Mouse (Mus musculus): ENCODE results near the gene Gm45716. TPM values are rescaled to one million over a fixed set of nuclear protein-coding genes. Genes with fewer than 3 reads are reported as not detected.

The Gm45716 gene
- polyA plus RNA-seq, 1 experiment from 2014 or later: 21.5 TPM

- Histone ChIP-seq H3K4me1 (0 out of 2 replicates have a peak, but pooled peaks cover 5% of the 10 kb centered on the region), H3K4me2 (replicated peaks) (no peak overlapping the region), H3K36me3 (no peaks in the 10 kb centered on the region), H3K27ac (no peak overlapping the region), H3K9me3 (no peaks in the 10 kb centered on the region), H3K27me3 (replicated peaks) (no peaks in the 10 kb centered on the region), H3K4me3 (no peak overlapping the region), H3K9ac (no peak overlapping the region)
- no peak for ATAC-seq (ENCODE audit: low FRiP score, low read depth)
- WGBS: 87% methylated on average over 2 of the region's 2 CpGs
Observed at GRCm38 (mm10) chr11:90241874-90242273, 54.4 kb downstream of the Gm45716 start.

GRCm38 (mm10) chr11:90243300-90243699, 55.8 kb downstream of the Gm45716 start:
- Histone ChIP-seq H3K4me3 (no peak overlapping the region), H3K27me3 (replicated peaks) (no peaks in the 10 kb centered on the region), H3K9me3 (no peaks in the 10 kb centered on the region), H3K27ac (no peak overlapping the region), H3K36me3 (no peaks in the 10 kb centered on the region), H3K9ac (no peak overlapping the region), H3K4me1 (0 out of 2 replicates have a peak, but pooled peaks cover 5% of the 10 kb centered on the region), H3K4me2 (replicated peaks) (no peak overlapping the region)
- ATAC-seq (ENCODE audit: low FRiP score, low read depth): no peak
- 98% methylated on average over 2 of the region's 2 CpGs for WGBS

- Histone ChIP-seq H3K27ac (no peak overlapping the region), H3K27me3 (replicated peaks) (no peaks in the 10 kb centered on the region), H3K4me3 (no peak overlapping the region), H3K36me3 (no peaks in the 10 kb centered on the region), H3K9me3 (no peaks in the 10 kb centered on the region), H3K4me2 (replicated peaks) (no peak overlapping the region), H3K4me1 (0 out of 2 replicates have a peak, but pooled peaks cover 6% of the 10 kb centered on the region), H3K9ac (no peak overlapping the region)
- WGBS: 85% methylated on average over 6 of the region's 6 CpGs
- ATAC-seq (ENCODE audit: low FRiP score, low read depth): no peak
Observed at GRCm38 (mm10) chr11:90245630-90246029, 58.1 kb downstream of the Gm45716 start.

- no peaks in the 10 kb centered on the region for H3K9me3 ChIP-seq
- 80% methylated on average over 4 of the region's 4 CpGs for WGBS
- no peak overlapping the region for H3K9ac ChIP-seq
- H3K27me3 ChIP-seq (replicated peaks): no peaks in the 10 kb centered on the region
- no peak overlapping the region for H3K4me3 ChIP-seq
- no peak overlapping the region for H3K27ac ChIP-seq
- no peak for ATAC-seq (ENCODE audit: low FRiP score, low read depth)
- H3K4me1 ChIP-seq: 0 out of 2 replicates have a peak, but pooled peaks cover 8% of the 10 kb centered on the region
- no peak overlapping the region for H3K4me2 ChIP-seq (replicated peaks)
- no peaks in the 10 kb centered on the region for H3K36me3 ChIP-seq
Observed at GRCm38 (mm10) chr11:90246676-90247075, 59.2 kb downstream of the Gm45716 start.

GRCm38 (mm10) chr11:90247793-90248192, 60.3 kb downstream of the Gm45716 start:
- Histone ChIP-seq H3K4me2 (replicated peaks) (no peak overlapping the region), H3K9ac (no peak overlapping the region), H3K4me1 (0 out of 2 replicates have a peak, but pooled peaks cover 8% of the 10 kb centered on the region), H3K27me3 (replicated peaks) (no peaks in the 10 kb centered on the region), H3K4me3 (no peak overlapping the region), H3K36me3 (no peaks in the 10 kb centered on the region), H3K9me3 (no peaks in the 10 kb centered on the region), H3K27ac (no peak overlapping the region)
- ATAC-seq (ENCODE audit: low FRiP score, low read depth): no peak
- WGBS: 69% methylated on average over 4 of the region's 4 CpGs

GRCm38 (mm10) chr11:90249025-90249650, 61.7 kb downstream of the Gm45716 start, which contains the start of gene Mmd:
Gene Mmd (plus strand): TSS chr11:90249456.
- Histone ChIP-seq H3K4me1 (0 out of 2 replicates have a peak, but pooled peaks cover 8% of the 10 kb centered on the region), H3K36me3 (no peaks in the 10 kb centered on the region), H3K27ac (peak within 1 kb of the TSS; percentile 74), H3K4me2 (replicated peaks) (peak within 1 kb of the TSS; percentile 75), H3K9ac (peak within 1 kb of the TSS; percentile 92), H3K27me3 (replicated peaks) (no peaks in the 10 kb centered on the region), H3K4me3 (peak within 1 kb of the TSS; percentile 76), H3K9me3 (no peaks in the 10 kb centered on the region)
- 1% methylated on average over 51 of the region's 51 CpGs for WGBS
- ATAC-seq (ENCODE audit: low FRiP score, low read depth): peak; percentile 99

- Histone ChIP-seq H3K27me3 (replicated peaks) (no peaks in the 10 kb centered on the region), H3K4me1 (0 out of 2 replicates have a peak, but pooled peaks cover 8% of the 10 kb centered on the region), H3K4me3 (peak overlapping the region; percentile 76), H3K9me3 (no peaks in the 10 kb centered on the region), H3K27ac (peak overlapping the region; percentile 74), H3K36me3 (no peaks in the 10 kb centered on the region), H3K9ac (peak overlapping the region; percentile 92), H3K4me2 (replicated peaks) (peak overlapping the region; percentile 75)
- under 1% methylated on average over 22 of the region's 22 CpGs for WGBS
- ATAC-seq (ENCODE audit: low FRiP score, low read depth): peak; percentile 73
Observed at GRCm38 (mm10) chr11:90249701-90250141, 62.2 kb downstream of the Gm45716 start.

GRCm38 (mm10) chr11:90250189-90250588, 62.7 kb downstream of the Gm45716 start:
- Histone ChIP-seq H3K4me1 (0 out of 2 replicates have a peak, but pooled peaks cover 8% of the 10 kb centered on the region), H3K27ac (peak overlapping the region; percentile 74; the same call in 1 of the 2 replicates), H3K9me3 (no peaks in the 10 kb centered on the region), H3K4me2 (replicated peaks) (peak overlapping the region; percentile 75), H3K9ac (peak overlapping the region; percentile 92), H3K36me3 (no peaks in the 10 kb centered on the region), H3K27me3 (replicated peaks) (no peaks in the 10 kb centered on the region), H3K4me3 (peak overlapping the region; percentile 76)
- 2% methylated on average over 9 of the region's 9 CpGs for WGBS
- ATAC-seq (ENCODE audit: low FRiP score, low read depth): no peak

GRCm38 (mm10) chr11:90250730-90251129, 63.2 kb downstream of the Gm45716 start:
- no peak for ATAC-seq (ENCODE audit: low FRiP score, low read depth)
- Histone ChIP-seq H3K9me3 (no peaks in the 10 kb centered on the region), H3K4me1 (peaks cover 8% of the 10 kb centered on the region; the same call in 1 of the 2 replicates), H3K27me3 (replicated peaks) (no peaks in the 10 kb centered on the region), H3K27ac (no peak overlapping the region), H3K36me3 (no peaks in the 10 kb centered on the region), H3K9ac (peak overlapping the region; percentile 92; the same call in 1 of the 2 replicates), H3K4me2 (replicated peaks) (peak overlapping the region; percentile 75), H3K4me3 (peak overlapping the region; percentile 76; the same call in 1 of the 2 replicates)
- WGBS: 80% methylated on average over 7 of the region's 7 CpGs

GRCm38 (mm10) chr11:90251923-90252322, 64.4 kb downstream of the Gm45716 start:
- Histone ChIP-seq H3K36me3 (no peaks in the 10 kb centered on the region), H3K4me1 (peaks cover 8% of the 10 kb centered on the region; the same call in 1 of the 2 replicates), H3K27me3 (replicated peaks) (no peaks in the 10 kb centered on the region), H3K4me3 (no peak overlapping the region), H3K4me2 (replicated peaks) (peak overlapping the region; percentile 75; the same call in 1 of the 2 replicates), H3K9ac (no peak overlapping the region), H3K9me3 (no peaks in the 10 kb centered on the region), H3K27ac (no peak overlapping the region)
- WGBS: 58% methylated on average over 2 of the region's 2 CpGs
- ATAC-seq (ENCODE audit: low FRiP score, low read depth): no peak

- H3K9me3 ChIP-seq: no peaks in the 10 kb centered on the region
- no peak overlapping the region for H3K4me2 ChIP-seq (replicated peaks)
- WGBS: 89% methylated on average over 8 of the region's 8 CpGs
Observed at GRCm38 (mm10) chr11:90252366-90252765, 64.9 kb downstream of the Gm45716 start.

GRCm38 (mm10) chr11:90254536-90254935, 67.1 kb downstream of the Gm45716 start:
- Histone ChIP-seq H3K27me3 (replicated peaks) (no peaks in the 10 kb centered on the region), H3K27ac (no peak overlapping the region)

More at GRCm38 (mm10) chr11:90252366-90252765, 64.9 kb downstream of the Gm45716 start:
- H3K36me3 ChIP-seq: peaks cover under 1% of the 10 kb centered on the region; the same call in 1 of the 2 replicates
- H3K27me3 ChIP-seq (replicated peaks): no peaks in the 10 kb centered on the region
- peaks cover 8% of the 10 kb centered on the region; the same call in 1 of the 2 replicates for H3K4me1 ChIP-seq
- H3K27ac ChIP-seq: no peak overlapping the region
- no peak overlapping the region for H3K4me3 ChIP-seq
- no peak overlapping the region for H3K9ac ChIP-seq
- no peak for ATAC-seq (ENCODE audit: low FRiP score, low read depth)

More at GRCm38 (mm10) chr11:90254536-90254935, 67.1 kb downstream of the Gm45716 start:
- Histone ChIP-seq H3K4me1 (peaks cover 8% of the 10 kb centered on the region; the same call in 1 of the 2 replicates), H3K4me3 (no peak overlapping the region), H3K9ac (no peak overlapping the region), H3K9me3 (no peaks in the 10 kb centered on the region), H3K36me3 (peaks cover 4% of the 10 kb centered on the region; the same call in 1 of the 2 replicates), H3K4me2 (replicated peaks) (no peak overlapping the region)
- 86% methylated on average over 3 of the region's 3 CpGs for WGBS
- ATAC-seq (ENCODE audit: low FRiP score, low read depth): no peak

All from neural tube, embryonic 12.5 days (tissue).